Mouse (Mus musculus) stomach, postnatal 0 days (tissue): ENCODE results near the gene Trpm3. TPM values are rescaled to one million over a fixed set of nuclear protein-coding genes. Genes with fewer than 3 reads are reported as not detected.
A peak's percentile ranks its signal among the peaks of the same experiment; 100 is the strongest.

Experiments
- ATAC-seq: fragments of 200-750 bp; cut with Nextera tagmentation; 2 replicates; pipeline ENCODE4 v1.8.0; 2017; ENCODE audit not compliant: low FRiP score, low TSS enrichment
- DNase-seq: peaks from one replicate; pipeline ENCODE4 v3.0.0-alpha.2; 2016; ENCODE audit warnings: low spot score
- H3K27ac ChIP-seq: fragments of 300-500 bp; sonication (generic); replicated peaks from 2 replicates; pipeline ENCODE4 v1.5.1; 2014; ENCODE audit warnings: mild to moderate bottlenecking, control low read depth
- H3K27me3 ChIP-seq: fragments of 300-500 bp; sonication (generic); 2 replicates; pipeline ENCODE4 v1.6.1; 2014; ENCODE audit warnings: low read length; ENCODE audit not compliant: control insufficient read depth, insufficient read depth
- H3K36me3 ChIP-seq: fragments of 300-500 bp; sonication (generic); 2 replicates; pipeline ENCODE4 v1.6.1; 2014; ENCODE audit warnings: low read length, mixed read lengths; ENCODE audit not compliant: control insufficient read depth, insufficient read depth
- H3K4me1 ChIP-seq: fragments of 300-500 bp; sonication (generic); replicated peaks from 2 replicates; pipeline ENCODE4 v1.6.1; 2014; ENCODE audit warnings: antibody characterized with exemption; ENCODE audit not compliant: control insufficient read depth, insufficient read depth
- H3K4me2 ChIP-seq: fragments of 300-500 bp; sonication (generic); replicated peaks from 2 replicates; pipeline ENCODE4 v1.6.1; 2014; ENCODE audit warnings: low read depth, mild to moderate bottlenecking, control low read depth, moderate library complexity
- H3K4me3 ChIP-seq: fragments of 300-500 bp; sonication (generic); 2 replicates; pipeline ENCODE4 v1.5.1; 2014; ENCODE audit warnings: low read depth, low read length, control low read depth
- H3K9ac ChIP-seq: fragments of 300-500 bp; sonication (generic); 2 replicates; pipeline ENCODE4 v1.6.1; 2014; ENCODE audit warnings: mild to moderate bottlenecking, low read length, control low read depth, mixed read lengths
- H3K9me3 ChIP-seq: fragments of 300-500 bp; sonication (generic); 2 replicates; pipeline ENCODE4 v1.6.1; 2016; ENCODE audit warnings: low read length; ENCODE audit not compliant: control insufficient read depth
- CTCF ChIP-seq: IDR thresholded peaks from 2 replicates; pipeline ENCODE4 v1.5.1; 2016; ENCODE audit warnings: antibody characterized with exemption, low read depth, mild to moderate bottlenecking, moderate library complexity
- EP300 ChIP-seq: optimal IDR thresholded peaks from 2 replicates; pipeline ENCODE3; 2016; ENCODE audit warnings: antibody characterized with exemption
- WGBS: fragments of 180-500 bp; shearing (Covaris S2); extraction: QIAGEN DNeasy Blood & Tissue Kit; methylation state at CpG from one replicate; pipeline ENCODE4 v1.1.7; 2014; 5-methylcytosine and 5-hydroxymethylcytosine counted together
- polyA plus RNA-seq: library from polyadenylated mRNA; unstranded; fragments of >200 nt; fragmentation: Nextera tagmentation; extraction: Ambion mirVana; gene quantifications from 2 replicates; pipeline ENCODE4 v1.2.1, GENCODE M21; 2015

The Trpm3 gene
- polyA plus RNA-seq, 1 experiment from 2014 or later, result 0.33 TPM

DNA sequence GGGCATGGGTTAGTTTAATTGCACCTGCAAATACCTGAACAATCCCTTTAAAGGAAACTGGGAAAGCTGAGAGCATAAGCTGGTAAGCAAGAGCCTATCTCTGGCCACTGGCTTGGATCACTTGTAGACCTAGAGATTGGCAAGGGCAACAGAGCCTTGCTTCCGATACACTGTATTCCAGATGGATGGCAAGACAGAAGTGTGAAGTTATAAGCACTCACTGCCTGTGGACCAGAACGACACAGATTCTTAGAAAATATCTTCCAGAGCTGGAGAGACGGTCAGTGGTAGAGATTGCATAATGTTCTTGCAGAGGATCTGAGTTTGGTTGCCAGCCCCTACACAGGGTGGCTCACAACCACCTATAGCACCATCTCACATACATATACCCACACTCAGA is 671.4 kb downstream of the Trpm3 start:
- no peaks in the 10 kb centered on the region for H3K36me3 ChIP-seq
- H3K9me3 ChIP-seq, result no peaks in the 10 kb centered on the region
- no peak overlapping the region for H3K4me2 ChIP-seq
- no peak for DNase-seq
- TF ChIP-seq EP300 (no peak), CTCF (no peak)
- no peak for ATAC-seq
- H3K9ac ChIP-seq, result no peak overlapping the region
- H3K27me3 ChIP-seq, result no peaks in the 10 kb centered on the region
- H3K27ac ChIP-seq, result no peak overlapping the region
- no peaks in the 10 kb centered on the region for H3K4me1 ChIP-seq
- WGBS, result 83% methylated on average over 3 of the region's 3 CpGs
- H3K4me3 ChIP-seq, result no peak overlapping the region

DNA sequence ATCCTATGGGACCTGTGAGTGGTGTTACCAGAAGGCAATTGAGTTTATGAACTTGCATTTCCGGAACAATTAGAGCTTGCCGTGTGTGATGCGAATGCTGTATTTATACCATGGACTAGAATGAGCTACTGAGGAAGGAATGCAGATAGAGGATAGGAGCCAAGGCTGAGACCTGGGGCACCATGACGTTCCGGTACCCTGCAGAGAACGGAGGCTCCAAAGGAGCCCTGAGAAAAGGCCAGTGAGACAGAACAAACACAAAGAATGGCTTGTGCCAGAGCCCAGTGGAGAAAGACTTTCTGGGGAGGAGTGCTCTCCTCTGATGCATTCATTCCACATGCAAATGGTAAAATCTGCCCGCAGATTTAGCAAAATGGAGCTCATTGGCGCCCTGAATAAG is 682.9 kb downstream of the Trpm3 start:
- Histone ChIP-seq H3K9me3 (no peaks in the 10 kb centered on the region), H3K9ac (no peak overlapping the region), H3K4me3 (no peak overlapping the region), H3K4me1 (no peaks in the 10 kb centered on the region), H3K4me2 (no peak overlapping the region), H3K36me3 (no peaks in the 10 kb centered on the region), H3K27ac (no peak overlapping the region), H3K27me3 (no peaks in the 10 kb centered on the region)
- no peak for TF ChIP-seq CTCF
- TF ChIP-seq EP300, result no peak
- DNase-seq (no peak), ATAC-seq (no peak)
- WGBS, result 78% methylated on average over 8 of the region's 8 CpGs

DNA sequence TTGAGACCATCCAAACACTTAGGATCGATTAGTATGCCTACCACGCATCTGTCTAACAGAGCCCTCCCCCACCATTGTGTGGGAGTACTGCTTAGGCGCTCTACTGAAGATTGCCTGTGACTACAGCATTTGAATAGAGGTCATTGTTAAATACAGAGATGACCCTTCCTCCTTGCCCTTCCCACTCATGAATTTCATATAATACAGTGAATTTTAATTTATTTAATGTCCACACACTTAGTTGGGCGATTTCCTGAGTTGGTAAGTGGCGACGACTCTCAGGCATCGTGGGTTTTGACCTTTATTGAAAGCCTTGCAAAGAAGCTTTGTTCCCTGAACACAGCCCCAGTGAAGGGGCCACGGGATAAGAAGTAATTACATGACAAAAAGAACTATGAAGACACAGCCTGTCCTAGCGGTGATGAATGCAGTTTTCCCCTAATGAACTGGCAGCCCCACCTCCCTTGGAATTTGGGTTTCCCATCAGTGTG is 684.7 kb downstream of the Trpm3 start:
- no peak overlapping the region for H3K9ac ChIP-seq
- TF ChIP-seq EP300, result no peak
- no peak for TF ChIP-seq CTCF
- no peaks in the 10 kb centered on the region for H3K4me1 ChIP-seq
- 73% methylated on average over 9 of the region's 9 CpGs for WGBS
- no peak overlapping the region for H3K4me3 ChIP-seq
- H3K36me3 ChIP-seq, result no peaks in the 10 kb centered on the region
- no peak overlapping the region for H3K4me2 ChIP-seq
- no peak for DNase-seq
- H3K9me3 ChIP-seq, result no peaks in the 10 kb centered on the region
- ATAC-seq, result no peak
- no peaks in the 10 kb centered on the region for H3K27me3 ChIP-seq
- H3K27ac ChIP-seq, result no peak overlapping the region

DNA sequence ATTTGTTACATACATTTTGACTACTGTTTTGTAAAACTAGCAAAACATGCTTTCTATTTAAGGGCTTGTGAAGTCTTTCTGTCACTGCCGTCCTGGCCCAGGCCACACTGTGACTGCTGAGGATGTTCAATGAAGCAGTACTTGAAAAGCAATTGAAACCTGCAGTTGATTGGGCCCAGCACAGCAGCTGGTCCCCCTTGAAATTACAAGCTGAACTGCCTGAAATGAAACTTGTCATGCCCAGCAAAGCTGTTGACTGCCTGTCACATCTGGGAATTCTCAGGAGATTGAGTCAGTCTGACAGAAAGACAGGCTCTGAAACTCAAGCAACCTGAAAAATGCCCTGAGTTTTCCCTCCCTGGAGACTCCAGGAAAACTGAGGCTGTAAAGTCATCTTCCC is 687.0 kb downstream of the Trpm3 start:
- TF ChIP-seq CTCF, result no peak
- TF ChIP-seq EP300, result no peak
- Histone ChIP-seq H3K36me3 (no peaks in the 10 kb centered on the region), H3K4me2 (no peak overlapping the region), H3K9ac (no peak overlapping the region), H3K27me3 (no peaks in the 10 kb centered on the region), H3K4me3 (no peak overlapping the region), H3K9me3 (no peaks in the 10 kb centered on the region), H3K27ac (no peak overlapping the region), H3K4me1 (no peaks in the 10 kb centered on the region)
- ATAC-seq (no peak), DNase-seq (no peak)
- 78% methylated on average over 1 of the region's 1 CpGs for WGBS

DNA sequence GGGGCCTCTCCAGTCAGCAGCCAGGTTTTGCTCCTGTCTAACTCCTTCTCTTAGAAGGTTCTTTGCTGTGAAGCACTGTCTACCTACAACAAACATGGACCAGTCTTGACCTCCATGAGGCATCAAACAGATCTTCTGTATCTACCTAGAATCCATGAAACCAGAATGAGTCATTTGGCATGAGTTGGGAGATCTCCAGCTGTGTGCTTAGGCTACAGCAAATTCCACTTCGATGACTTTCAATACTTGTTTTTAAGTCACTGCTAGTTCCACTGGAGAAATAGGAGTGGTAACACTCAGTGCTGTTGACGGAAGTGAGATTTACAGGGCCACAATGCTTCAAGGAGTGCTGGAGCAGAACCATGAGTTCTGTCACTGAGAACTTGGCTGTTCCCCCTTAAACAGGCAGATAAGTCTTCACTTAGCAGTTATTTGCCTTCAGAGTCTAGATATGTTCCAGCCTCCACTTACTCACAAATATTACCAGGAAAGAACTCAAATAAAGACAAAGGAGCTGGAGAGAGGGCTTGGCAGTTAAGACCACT is 689.4 kb downstream of the Trpm3 start:
- WGBS, result 81% methylated on average over 2 of the region's 2 CpGs

DNA sequence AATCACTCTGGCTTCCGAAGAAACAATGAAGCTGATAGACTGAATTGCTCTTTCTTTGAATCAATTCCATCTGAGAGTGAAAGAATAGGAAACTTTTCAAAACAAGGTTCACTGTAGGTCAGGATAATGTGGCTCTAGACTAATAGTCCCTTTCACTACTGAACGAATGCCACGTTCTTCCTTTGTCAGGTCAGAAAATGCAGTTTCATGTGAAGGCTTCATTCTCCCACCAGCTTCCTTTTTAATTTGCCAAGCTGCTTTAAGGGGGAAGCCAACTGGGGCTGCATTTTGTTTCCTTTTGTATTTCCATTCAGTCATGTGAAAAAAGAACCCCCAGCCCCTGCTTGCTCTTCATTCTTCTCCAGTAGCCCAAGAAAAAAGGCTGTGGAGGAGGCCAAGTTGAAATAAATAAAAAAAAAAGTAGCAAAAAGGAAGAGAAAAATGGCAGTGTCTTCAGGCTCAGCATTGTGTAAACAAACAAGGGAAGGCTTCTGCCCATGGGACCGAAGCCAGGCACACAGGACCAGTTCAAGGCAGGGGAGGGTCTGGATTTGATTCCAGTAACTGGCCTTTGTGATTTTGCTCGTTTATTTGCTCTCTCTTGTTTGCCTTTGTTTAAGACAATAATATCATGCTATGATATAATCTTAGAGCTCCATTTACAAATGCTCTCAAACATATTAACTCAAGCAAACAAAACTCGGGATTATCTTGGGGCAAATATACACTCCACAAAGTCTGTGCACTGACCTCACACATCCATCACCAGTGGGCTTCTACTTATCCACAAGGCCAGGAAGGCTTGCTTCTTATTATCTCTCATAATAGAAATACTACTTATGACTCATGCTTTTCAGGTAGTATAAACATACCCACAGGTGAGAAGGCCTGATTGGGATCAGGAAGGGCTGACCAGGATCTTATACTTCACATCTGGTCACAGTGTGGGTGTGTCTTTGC is 702.5 kb downstream of the Trpm3 start:
- no peak for TF ChIP-seq EP300
- TF ChIP-seq CTCF, result no peak
- 44% methylated on average over 6 of the region's 6 CpGs for WGBS

More for the DNA sequence above, 689.4 kb downstream of the Trpm3 start:
- Histone ChIP-seq H3K4me2 (no peak overlapping the region), H3K9me3 (no peaks in the 10 kb centered on the region), H3K27ac (no peak overlapping the region), H3K9ac (no peak overlapping the region), H3K4me3 (no peak overlapping the region), H3K27me3 (no peaks in the 10 kb centered on the region), H3K36me3 (no peaks in the 10 kb centered on the region), H3K4me1 (no peaks in the 10 kb centered on the region)
- no peak for TF ChIP-seq CTCF
- TF ChIP-seq EP300, result no peak
- ATAC-seq (no peak), DNase-seq (no peak)

More for the DNA sequence above, 702.5 kb downstream of the Trpm3 start:
- Histone ChIP-seq H3K9ac (no peak overlapping the region), H3K4me3 (no peak overlapping the region), H3K9me3 (no peaks in the 10 kb centered on the region), H3K4me2 (no peak overlapping the region), H3K36me3 (no peaks in the 10 kb centered on the region), H3K4me1 (no peaks in the 10 kb centered on the region), H3K27me3 (no peaks in the 10 kb centered on the region), H3K27ac (no peak overlapping the region)
- DNase-seq (peak; percentile 14), ATAC-seq (no peak)
